Mouse (Mus musculus): ENCODE measurements around the gene Kcnh2.

Gene Kcnh2

DNA sequence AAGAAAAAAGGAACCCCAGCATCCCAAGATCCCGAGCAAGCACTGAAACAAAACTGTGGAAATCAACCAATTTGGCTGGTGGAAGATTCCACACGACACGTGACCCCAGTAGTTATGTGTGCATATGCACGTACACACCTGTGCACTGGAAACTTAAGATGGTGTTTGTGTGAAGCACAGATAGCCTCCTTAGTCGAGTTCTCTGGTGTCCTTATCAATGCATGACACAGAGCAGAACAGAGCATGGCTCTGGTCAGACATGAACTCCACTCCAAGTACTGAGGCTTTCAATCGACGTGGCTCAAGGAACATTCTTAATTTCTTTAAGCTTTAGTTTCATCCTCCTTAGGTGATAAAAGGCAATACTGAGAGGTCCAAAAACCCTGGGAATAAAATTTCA lies 5.1 kb downstream of the Kcnh2 start:
- no peak for DNase-seq (ENCODE audit: low spot score)

DNA sequence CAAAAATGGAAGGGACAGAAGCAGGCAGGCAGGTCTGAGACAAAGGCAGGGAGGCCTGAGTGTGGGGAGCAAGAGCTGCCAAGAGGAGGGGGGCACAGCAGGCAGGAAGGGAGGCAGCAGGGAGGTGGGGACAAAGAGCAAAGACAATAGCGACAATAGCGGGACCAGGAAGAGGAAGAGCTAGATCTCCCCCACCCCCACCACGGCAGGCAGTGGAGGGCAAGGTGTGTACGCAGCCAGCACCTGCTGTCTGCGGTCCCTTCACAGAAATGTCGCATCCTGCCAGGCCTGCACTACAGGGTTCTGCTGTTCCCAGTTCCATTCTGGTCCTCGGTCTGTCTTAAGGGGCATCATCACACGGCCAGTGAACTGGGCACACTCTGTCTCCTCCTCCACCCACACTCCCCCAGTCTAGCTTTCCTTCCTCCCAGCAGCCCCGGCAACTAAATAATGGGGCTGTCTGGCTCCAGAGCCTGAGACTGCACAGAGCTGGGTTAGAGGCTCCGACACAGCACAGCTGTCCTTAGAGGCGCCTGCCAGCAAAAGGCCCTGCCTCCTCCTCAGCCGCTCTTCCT lies 6.8 kb downstream of the Kcnh2 start:
- DNase-seq (ENCODE audit: low spot score), result no peak

DNA sequence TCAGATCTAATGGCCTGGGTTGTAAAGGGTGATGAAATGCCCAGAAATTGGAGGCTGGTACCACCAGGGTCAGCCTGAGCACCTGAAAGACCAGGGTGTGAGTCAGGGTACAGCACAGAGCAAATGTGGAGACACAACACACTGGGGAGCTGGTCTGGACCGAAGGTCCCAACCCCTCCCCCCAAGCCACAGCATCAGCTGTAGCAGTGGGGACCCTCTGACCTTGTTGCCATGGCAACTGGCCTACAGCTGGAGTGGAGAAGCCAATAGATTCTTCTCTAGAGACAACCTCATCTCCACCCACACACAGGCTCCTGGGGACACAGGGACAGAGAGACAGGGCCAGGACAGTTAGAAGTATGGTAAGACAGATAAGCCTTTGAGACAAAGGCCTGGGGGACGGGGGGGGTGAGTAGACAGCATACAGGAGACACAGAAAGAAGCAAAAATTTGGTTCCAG lies 7.4 kb downstream of the Kcnh2 start:
- DNase-seq (ENCODE audit: low spot score), result no peak

DNA sequence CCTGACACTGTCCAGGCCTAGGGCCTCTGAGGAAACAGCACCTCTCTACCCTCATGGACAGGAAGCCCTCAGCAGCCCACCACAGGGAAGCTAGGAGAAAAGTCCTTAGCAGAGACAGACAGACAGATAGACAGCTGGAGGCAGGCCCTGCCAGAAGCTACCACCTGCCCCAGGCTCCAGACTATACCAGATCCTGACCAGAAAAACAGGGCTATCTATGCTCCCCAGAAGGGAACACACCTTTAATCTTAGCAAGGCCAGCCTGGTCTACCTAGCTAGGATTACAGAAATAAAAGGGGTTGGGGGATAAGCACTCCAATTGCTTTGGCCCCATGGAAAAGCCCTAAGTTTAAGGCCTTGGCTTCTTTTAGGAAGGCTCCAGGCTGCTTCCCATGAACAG lies 8.0 kb downstream of the Kcnh2 start:
- no peak for DNase-seq (ENCODE audit: low spot score)

DNA sequence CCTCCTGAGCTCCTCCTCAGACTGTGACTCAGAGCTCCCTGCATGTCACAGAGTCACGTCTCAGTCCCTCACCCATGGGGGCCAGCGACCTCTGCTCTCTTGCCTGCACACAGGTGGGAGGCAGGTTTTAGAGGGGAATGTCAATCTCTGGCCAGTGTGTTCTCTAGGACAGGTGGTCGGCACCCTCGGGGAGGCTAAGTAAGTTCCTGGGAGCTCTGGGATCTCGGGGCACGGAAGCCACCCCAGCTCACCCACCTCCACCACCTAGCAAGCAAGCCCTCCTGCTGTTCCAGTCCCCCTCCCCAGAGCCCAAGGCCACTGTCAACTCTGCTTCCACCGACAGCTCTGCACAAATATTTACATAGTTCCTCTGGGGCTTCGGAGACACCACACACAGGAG lies 8.4 kb downstream of the Kcnh2 start:
- no peak for DNase-seq (ENCODE audit: low spot score)

DNA sequence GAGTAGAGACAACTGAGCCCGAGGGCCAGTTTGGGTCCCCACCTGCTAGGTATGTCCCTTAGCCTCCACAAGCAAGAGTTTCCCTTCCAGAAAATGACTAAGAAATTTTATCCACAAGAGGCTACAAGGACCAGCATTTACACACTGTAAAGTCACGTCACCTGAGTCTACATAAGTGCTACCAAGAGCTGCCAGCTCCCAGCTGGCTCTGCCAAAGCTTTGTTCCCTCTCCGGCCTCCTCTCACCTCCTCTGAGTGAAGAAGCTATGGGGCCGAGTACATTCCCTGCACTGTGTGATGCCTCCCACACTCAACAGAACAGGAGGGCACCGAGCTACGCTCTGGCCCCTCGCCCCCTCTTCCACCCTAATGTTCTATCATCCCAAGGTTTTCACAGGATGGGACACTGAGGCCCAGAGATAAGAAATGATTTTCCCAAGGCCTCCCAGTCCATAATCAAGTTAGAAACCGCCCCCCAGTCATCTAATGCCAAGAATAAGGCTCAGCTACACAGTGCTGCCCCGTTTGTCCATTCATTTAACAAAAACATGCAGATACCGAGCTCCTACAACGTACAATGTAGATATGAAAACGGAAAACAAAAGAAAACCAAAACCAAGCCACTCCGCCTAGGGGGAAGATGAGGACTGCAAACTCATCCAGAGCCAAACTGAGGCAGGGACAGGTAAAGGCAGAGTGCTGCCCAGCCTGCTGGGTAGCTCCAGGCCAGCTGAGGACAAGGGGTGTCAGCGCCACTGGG lies 9.0 kb downstream of the Kcnh2 start:
- no peak for DNase-seq (ENCODE audit: low spot score)

DNA sequence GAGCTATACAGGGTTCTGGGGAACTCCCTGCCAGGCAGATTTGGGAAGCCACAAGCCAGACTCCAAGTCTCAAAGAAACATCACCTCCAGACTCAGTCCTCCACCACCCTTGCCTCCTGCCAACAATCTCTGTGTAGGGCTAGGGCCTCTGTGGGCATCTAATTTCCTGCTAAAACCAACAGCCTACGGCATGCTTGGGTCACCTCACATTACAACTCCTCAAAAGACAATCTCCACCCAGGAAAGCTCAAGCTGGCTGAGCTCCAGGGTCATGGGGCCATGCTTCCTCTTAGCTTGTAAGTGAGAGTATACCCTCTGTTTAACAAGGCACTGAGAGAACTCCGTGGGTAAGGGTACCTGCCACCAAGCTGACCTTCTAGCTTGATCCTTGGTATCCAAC lies 13.6 kb downstream of the Kcnh2 start:
- no peak for DNase-seq (ENCODE audit: low spot score)

DNA sequence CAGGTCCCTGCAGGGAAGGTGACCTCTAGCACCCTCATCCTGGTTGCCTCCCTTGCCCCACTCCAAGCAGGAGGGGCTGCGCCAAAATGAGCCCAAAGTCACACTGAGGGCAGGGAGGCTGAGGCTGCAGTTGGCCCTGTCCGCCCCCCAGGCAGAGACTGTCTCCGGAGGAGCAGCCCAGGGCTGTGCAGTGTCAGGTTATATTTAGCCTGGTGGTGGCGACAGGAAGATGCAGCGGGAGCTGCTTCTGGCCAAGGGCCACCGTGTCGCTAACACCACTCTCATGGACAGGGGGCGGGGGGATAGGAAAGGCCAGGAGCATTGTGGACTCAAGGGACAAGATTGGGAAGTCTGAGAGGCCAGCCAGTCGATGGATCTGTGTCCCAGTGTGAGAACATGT lies 14.0 kb downstream of the Kcnh2 start:
- DNase-seq (ENCODE audit: low spot score), result no peak

DNA sequence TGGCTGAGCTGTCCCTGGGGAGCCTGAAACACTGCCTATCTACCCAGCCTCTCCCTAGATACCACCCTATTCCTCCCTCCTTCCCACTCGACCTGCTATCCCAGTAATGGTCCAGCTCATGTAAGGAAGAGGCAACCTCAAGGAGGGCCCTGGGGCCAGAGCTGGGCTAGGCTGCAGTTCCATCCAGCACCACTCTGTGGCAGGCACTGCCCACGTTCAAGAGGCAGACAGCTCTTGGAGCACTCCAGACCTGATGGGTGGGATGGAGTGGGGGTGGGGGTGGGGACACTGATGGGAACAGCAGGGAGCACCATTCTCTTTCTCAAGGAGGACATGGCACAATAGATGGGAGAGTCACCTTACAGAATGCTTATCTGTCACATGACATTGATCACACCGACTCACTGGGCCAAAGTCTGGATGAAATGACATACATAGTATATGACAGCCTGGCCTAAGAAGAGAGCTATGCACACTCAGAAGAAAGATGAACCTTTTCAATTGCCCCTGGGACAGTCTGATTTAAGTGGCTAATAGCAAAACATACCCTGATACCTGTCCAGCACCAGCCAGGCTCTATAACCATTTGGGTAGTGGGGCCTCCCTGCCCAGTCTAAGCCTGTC lies 15.4 kb downstream of the Kcnh2 start:
- DNase-seq (ENCODE audit: low spot score), result no peak

DNA sequence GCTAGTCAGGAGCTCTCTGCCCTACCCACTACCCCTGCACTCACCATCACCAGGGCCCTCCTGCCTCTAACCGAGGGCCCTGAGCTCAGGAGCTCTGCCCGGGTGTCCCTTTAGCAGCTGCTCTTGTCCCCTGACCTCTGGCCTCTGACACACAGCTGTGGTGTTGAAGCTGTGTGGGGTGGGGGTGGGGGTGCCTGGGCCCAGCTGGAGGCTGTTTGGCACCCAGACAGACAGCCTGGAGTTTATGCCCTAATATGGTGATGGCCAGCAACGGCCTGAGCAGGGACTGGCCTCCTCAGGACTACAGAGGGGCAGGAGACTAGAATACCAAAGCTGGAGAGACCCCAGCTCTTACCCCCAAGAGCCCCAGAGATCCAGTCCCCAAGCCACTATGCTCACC lies 16.7 kb downstream of the Kcnh2 start:
- DNase-seq (ENCODE audit: low spot score), result no peak

DNA sequence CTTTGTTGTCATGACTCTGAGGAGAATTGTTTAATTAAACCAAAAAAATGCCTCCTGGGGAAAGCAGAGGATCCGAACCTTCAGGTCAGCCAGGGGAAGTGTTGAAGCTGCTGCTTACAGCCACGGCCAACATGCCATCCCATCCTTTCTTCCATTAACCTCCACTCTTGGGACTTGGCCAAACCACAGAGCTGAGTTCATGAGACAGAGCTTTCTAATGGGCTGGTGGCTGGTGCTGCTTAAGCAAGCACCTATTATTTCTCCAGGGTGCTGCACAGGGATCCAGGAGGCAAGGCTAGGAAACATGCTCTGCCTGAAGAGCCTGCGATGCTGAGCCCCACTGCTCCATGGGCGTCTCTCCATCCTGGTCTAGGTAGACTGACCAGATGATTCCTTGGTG lies 19.0 kb downstream of the Kcnh2 start:
- no peak for DNase-seq (ENCODE audit: low spot score)

DNA sequence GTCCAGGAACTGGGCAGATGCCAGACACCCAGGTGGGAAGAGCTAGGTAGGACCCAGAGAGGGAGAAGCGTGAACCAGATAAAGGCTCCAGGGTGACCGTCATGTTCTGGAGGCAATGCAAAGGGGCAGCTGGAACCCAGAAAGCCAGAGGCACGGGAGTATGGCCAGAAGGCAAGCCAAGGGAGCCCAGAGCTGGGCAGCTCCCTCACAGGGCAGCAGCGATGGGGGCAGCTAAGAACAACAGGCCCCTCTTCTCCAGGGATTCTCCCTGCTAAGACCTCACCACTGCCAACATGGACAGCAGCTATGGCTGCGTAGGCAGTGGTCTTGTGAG lies 21.5 kb downstream of the Kcnh2 start:
- DNase-seq (ENCODE audit: low spot score), result no peak

DNA sequence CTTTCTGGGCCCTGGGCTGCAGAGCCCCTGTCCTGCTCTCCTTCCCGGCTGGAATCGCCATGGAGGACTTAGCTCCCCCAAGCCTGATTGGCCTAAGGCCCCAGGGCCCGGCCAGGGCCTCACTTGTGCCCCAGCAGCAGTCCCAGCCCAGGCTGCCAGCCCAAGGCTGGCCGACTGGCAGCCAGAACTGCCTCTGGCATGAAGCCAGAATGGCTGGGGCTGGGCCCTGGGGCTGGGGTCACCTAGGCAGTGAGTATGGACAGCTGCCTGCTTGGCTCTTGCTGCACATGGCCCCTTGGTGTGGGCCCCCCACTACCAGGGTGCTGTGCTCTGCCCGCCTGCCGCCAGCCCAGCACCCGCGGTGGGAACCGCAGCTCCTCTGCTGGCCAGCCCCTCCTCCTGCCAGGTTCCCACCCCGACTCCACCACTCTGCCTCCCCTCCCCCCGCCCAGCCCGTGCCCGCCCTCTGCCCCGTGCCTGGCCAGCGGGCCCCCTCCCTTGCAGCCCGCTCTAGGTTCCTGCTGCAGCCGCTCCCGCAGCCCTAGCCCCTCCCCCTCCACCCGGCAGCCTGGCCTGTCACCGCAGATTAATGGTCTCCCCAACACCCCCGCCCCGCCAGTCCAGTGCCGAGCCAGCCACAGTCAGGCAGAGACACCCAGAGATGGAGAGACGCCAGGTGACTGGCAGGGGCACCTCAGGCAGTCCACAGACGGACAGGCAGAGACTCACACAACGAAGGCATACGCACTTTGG lies 22.0 kb downstream of the Kcnh2 start:
- DNase-seq (ENCODE audit: low spot score), result no peak

DNA sequence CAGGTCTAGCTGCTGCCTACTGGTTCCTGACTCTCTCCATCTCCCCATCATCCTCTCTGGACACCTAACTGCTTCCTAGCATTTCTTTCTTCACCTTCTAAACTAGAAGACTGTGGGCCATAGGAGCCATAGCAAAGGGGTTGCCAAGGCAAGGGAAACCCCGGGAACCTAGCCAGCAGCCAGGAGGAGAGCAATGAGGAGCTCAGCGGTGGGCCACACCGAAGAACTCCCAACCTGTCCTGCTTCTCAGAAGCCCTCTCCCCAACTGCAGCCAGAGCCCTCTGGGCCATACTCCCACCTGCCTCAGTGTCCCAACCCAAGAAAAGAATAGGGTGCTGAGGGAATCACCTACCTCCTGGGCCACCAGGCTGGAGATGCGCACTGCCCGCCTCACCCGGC lies 22.6 kb downstream of the Kcnh2 start:
- no peak for DNase-seq (ENCODE audit: low spot score)

DNA sequence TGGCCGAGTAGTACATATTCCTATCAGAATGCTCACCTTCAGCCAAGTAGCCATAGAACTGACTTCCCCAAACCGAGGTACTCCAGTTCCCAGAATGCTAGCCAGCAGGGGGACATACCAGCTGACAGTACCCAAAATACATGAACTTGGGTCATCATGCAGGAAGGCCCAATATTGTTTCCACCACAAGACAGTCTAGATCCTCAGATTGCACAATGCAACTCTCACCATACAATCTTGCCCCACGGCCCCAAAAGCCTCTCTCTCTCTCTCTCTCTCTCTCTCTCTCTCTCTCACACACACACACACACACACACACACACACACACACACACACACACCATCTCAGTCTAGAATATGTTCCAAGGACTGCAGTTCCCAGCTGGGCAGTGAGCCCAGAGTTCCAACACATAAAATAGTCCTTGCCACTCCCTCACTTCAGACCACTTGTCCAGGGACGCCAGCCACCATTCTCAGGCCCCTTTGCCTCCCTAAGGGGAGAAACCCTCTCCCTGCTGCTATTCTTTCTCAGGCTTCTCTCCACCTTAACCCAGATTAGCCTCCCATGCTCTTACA lies 24.5 kb downstream of the Kcnh2 start:
- no peak for DNase-seq (ENCODE audit: low spot score)

DNA sequence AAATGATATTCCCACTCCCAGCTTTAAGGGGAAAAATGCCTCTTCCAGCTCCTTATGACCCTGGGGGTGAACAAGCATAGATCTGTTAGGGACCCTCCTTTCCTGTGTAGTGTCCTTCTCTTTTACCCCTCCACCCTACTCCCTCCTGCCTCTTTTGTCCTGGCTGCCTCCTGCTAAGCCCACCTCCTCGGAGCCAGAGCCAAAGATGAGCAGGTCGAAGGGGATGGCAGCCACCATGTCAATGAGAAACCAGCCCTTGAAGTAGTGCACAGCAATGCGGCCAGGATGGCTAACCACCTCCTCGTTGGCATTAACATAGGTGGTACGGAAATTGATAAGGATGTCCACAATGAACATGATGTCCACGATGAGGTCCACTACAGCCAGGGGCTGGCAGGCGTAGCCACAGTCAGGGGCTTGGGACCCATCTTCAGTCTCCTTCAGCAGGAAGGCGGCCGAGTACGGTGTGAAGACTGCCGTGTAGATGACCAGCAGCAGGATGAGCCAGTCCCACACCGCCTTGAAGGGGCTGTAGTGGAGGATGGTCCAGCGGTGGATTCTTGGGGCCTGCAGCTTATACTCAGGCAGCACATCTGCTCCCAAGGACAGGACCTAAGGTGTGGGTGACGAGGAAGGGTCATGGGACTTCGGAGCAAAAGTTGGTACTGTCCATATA lies 25.1 kb downstream of the Kcnh2 start:
- DNase-seq (ENCODE audit: low spot score), result no peak

DNA sequence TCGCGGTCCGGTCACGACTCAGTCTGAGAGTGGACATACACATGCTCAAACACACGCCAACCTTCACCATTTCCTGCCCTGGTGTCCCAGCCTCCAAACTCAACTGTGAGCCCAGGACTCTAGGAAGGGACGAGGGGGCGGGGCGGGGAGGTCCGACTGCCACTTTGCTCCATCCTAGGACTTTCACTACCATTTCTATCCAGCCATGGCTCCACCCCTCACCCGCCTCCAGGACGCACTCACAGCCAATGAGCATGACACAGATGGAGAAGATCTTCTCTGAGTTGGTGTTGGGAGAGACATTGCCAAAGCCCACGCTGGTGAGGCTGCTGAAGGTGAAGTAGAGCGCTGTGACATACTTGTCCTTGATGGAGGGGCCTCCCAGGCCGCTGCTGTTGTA lies 26.2 kb downstream of the Kcnh2 start:
- DNase-seq (ENCODE audit: low spot score), result no peak

DNA sequence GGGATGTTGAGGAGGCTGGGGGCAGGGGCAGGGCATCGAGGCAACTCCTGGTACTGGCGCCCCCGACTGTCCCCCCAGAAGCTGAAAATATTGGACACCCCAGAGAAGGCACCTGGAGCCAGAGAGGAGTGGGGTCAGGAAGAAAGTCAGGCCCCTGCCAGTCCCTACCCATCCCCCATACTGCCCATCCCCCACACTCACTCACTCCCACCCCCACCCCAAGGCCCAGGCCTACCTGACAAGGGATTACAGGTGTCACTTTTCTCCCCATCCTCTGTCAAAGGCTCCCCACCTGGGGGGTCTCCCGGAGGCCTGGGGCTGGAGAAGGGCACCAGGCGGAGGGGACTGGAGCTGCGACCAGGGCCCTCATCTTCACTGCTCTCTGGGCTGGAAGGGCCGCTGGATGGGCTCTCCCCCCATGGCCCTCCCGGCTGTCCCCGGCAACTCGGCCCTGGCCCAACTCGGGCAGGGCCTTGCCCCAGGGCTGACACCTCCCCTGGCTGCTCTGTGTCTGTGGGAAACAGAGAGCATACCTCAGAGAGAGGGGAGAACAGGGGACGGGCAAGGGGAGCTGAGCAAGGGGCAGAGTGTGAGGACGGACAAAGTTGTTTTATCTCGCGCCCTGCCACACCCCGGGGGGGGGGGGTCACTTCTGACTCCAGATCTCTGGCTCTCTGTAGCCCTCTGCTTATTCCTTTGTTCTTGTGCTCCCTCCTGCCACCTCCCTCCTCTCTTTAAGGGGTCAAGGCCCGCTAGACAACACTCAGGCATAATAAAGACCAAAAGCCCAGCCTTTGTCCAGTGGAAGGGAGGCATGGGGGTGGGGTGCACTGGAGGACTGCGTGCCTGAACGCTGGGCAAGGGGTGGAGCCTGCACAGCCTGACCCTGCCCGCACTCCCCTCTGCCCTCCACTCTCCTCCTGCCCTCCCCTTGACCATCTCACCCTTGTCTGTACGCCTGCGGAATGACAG lies 29.4 kb downstream of the Kcnh2 start:
- no peak for DNase-seq (ENCODE audit: low spot score)

DNA sequence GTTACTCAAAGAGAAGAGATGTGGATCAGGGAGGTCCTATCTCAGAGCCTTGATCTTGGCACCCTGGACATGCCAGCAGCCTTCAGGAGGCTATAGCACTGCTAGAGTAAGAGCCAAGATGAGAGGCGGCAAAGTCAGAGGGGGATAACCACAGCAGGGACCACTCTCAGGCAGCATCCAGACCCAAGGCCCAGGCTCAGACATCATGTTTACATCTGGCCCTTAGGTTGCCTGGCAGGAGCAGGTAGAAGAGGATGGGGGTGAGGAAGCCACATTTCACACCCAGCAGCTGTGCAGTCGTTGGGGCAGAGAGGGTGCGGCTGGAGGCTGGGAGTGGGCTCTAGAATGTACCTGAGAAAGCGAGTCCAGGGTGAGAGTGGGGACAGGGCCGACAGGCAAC lies 30.5 kb downstream of the Kcnh2 start:
- DNase-seq (ENCODE audit: low spot score), result no peak

DNA sequence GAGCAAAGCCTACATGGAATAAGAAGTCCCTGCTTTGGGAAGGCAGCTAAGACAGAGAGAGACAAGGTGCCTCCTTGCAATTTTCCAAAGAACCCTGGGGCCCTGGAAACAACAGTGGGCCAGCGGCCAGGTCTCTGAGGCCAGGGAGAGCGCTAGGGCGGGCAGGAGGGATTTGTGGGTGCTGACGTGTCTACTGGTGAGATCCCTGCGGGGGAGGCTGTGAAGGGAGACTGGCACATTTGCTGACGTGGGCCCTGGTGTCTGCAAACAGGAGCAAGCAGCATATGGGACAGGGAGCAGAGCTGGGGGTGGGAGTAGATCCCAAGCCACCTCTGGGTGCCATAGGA lies 31.0 kb downstream of the Kcnh2 start:
- DNase-seq (ENCODE audit: low spot score), result no peak
